Mouse (Mus musculus) liver, adult (tissue): ENCODE measurements around the gene Mat1a.

ENCODE experiments used
- GATA4 ChIP-seq: IDR thresholded peaks from 2 replicates; pipeline ENCODE4 v1.6.1; 2014; ENCODE audit warnings: mild to moderate bottlenecking, low read length; ENCODE audit not compliant: insufficient replicate concordance

Mat1a gene

GRCm38 (mm10) chr14:41168567-41168966 is 63.7 kb downstream of the Mat1a start:
- no peak for TF ChIP-seq GATA4

DNA sequence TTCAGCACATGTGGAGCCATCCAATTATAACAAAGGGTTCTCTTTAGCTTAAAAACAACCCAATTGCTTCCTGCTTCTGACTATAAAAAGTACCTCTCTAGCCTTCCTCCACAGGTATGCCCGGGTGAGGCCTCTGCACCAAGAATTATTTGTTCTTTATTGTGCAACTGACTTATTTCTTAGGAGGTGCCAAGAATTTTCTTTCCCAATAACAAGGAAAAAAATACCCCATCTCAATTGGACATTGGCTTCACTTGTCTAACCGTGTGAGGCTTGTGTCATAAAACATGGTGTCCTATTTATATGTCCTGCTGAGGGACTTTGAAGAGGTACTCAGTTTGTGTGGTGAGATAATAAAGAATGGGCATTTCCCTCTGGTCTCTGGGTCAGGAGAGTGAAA is 65.7 kb downstream of the Mat1a start:
- no peak for TF ChIP-seq GATA4
